Mouse (Mus musculus) hindbrain, embryonic 10.5 days (tissue): Measurements from ENCODE around the gene Faap20. TPM values are rescaled to one million over a fixed set of nuclear protein-coding genes. Genes with fewer than 3 reads are reported as not detected.

Source experiments
- DNase-seq: peaks from one replicate; pipeline ENCODE4 v3.0.0-alpha.2; 2017; ENCODE audit warnings: low spot score
- H3K27ac ChIP-seq: fragments of 300-500 bp; sonication (generic); 2 replicates; pipeline ENCODE4 v1.5.1; 2016; ENCODE audit warnings: mild to moderate bottlenecking, moderate library complexity
- H3K27me3 ChIP-seq: fragments of 300-500 bp; sonication (generic); 2 replicates; pipeline ENCODE4 v1.6.1; 2016; ENCODE audit warnings: mild to moderate bottlenecking; ENCODE audit not compliant: poor library complexity, insufficient read depth, severe bottlenecking
- H3K36me3 ChIP-seq: fragments of 300-500 bp; sonication (generic); 2 replicates; pipeline ENCODE4 v1.6.1; 2016; ENCODE audit warnings: mild to moderate bottlenecking, moderate library complexity
- H3K4me1 ChIP-seq: fragments of 300-500 bp; sonication (generic); replicated peaks from 2 replicates; pipeline ENCODE4 v1.6.1; 2016; ENCODE audit warnings: mild to moderate bottlenecking
- H3K4me3 ChIP-seq: fragments of 300-500 bp; sonication (generic); 2 replicates; pipeline ENCODE4 v1.5.1; 2016; ENCODE audit warnings: mild to moderate bottlenecking, moderate library complexity
- H3K9me3 ChIP-seq: fragments of 300-500 bp; sonication (generic); 2 replicates; pipeline ENCODE4 v1.6.1; 2016; ENCODE audit warnings: mild to moderate bottlenecking, moderate library complexity
- WGBS: fragments of 180-500 bp; shearing (Covaris S2); methylation state at CpG from one replicate; pipeline ENCODE4 v1.1.7; 2016; 5-methylcytosine and 5-hydroxymethylcytosine counted together
- polyA plus RNA-seq: library from polyadenylated mRNA; unstranded; fragments of >200 nt; fragmentation: Nextera tagmentation; extraction: Ambion mirVana; gene quantifications from 2 replicates; pipeline ENCODE4 v1.2.1, GENCODE M21; 2016

Faap20 gene
- polyA plus RNA-seq, 1 experiment from 2014 or later, result 118 TPM

DNA sequence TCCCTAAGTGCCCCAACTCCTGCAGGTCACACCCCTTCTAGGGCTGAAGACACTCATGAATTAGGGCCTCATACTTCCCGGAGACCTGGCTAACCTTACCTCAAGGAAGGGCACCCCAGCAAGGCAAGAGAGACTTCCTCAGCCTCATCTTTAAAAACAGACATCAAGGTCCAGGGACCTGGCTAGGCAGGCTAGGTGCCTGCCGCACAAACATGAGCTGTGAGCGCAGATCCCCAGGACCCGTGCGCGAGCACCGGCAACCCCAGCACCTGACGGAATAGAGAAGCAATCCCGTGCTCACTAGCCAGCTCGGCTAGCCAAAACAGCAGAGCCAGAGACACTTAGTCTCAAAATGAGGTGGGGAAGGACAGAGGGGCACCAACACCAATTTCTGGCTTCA is 34.8 kb upstream of the Faap20 start:
- peaks cover 3% of the 10 kb centered on the region; the same call in 1 of the 2 replicates for H3K9me3 ChIP-seq
- no peak for DNase-seq
- H3K27ac ChIP-seq, result no peak overlapping the region
- H3K4me1 ChIP-seq, result peaks cover 95% of the 10 kb centered on the region
- 0 out of 2 replicates have a peak overlapping the region, but pooled peaks have one; percentile 13 for H3K4me3 ChIP-seq
- H3K27me3 ChIP-seq, result no peaks in the 10 kb centered on the region
- H3K36me3 ChIP-seq, result peaks cover 42% of the 10 kb centered on the region
- WGBS, result 82% methylated on average over 10 of the region's 10 CpGs

DNA sequence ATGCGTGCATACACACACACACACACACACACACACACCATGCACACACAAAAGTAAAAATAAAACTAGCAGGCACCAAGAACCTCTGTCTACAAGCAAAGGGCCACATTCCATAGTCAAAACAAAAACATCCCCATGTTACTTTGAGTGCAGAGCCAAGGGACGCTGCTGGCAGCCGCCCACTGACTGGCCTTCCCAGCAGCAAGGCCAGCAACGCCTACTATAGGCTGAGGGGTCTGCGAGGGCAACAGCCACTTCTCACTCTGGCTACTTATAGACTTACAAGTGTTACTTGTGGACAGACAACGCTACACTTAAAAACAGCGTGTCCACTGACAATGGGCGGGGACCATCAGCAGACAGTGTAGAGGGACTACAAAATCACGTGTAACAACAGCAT is 34.4 kb upstream of the Faap20 start:
- H3K27ac ChIP-seq, result peak overlapping the region; percentile 59; the same call in 1 of the 2 replicates
- WGBS, result 56% methylated on average over 9 of the region's 9 CpGs

GRCm38 (mm10) chr4:155215773-155216630 is 33.6 kb upstream of the Faap20 start:
- Histone ChIP-seq H3K36me3 (peaks cover 30% of the 10 kb centered on the region), H3K4me1 (peaks cover 94% of the 10 kb centered on the region), H3K27me3 (no peaks in the 10 kb centered on the region), H3K27ac (peak overlapping the region; percentile 59), H3K4me3 (0 out of 2 replicates have a peak overlapping the region, but pooled peaks have one; percentile 12), H3K9me3 (peaks cover under 1% of the 10 kb centered on the region; the same call in 1 of the 2 replicates)
- WGBS, result 70% methylated on average over 12 of the region's 12 CpGs
- no peak for DNase-seq

More for the DNA sequence above, 34.4 kb upstream of the Faap20 start:
- Histone ChIP-seq H3K4me3 (no peak overlapping the region), H3K36me3 (peaks cover 38% of the 10 kb centered on the region), H3K9me3 (peaks cover 3% of the 10 kb centered on the region; the same call in 1 of the 2 replicates), H3K4me1 (peaks cover 95% of the 10 kb centered on the region), H3K27me3 (no peaks in the 10 kb centered on the region)
- no peak for DNase-seq

- peak overlapping the region; percentile 53 for H3K27ac ChIP-seq
- 61% methylated on average over 12 of the region's 12 CpGs for WGBS
- no peaks in the 10 kb centered on the region for H3K27me3 ChIP-seq
- H3K9me3 ChIP-seq, result no peaks in the 10 kb centered on the region
- peak overlapping the region; percentile 95; the same call in 1 of the 2 replicates for H3K4me3 ChIP-seq
- DNase-seq, result no peak
- peaks cover 15% of the 10 kb centered on the region for H3K36me3 ChIP-seq
- H3K4me1 ChIP-seq, result peaks cover 97% of the 10 kb centered on the region
These were observed 32.1 kb upstream of the Faap20 start for GRCm38 (mm10) chr4:155217241-155218103.

DNA sequence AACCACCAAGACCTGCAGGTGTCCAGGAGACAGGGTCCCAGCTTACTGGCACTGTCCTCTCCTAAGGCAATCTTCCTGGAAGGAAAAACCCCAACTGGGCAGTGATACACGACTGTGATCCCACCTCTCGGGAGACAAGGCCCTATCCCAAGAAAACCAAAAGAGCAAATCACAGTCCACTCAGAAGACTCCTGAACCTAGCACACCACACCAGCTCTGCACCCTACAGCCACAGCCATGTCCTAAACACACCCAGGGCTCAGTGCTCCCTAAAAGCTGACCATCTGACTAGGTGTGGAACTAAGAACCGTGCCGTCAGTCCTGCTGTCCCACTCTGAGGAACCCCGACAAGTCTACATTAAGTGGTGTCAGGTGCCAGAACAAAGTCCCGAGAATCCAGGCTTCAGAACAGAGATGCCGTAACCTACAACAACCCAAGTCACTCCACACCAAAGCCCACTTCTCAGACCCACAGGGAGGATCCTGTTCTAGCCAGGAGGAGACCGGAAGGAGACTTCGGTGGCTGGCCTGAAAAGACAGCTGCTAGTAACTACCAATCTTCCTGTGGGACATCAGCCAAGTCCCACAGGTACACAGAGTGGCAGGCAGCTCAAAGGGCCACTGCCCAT is 31.4 kb upstream of the Faap20 start:
- no peak overlapping the region for H3K27ac ChIP-seq
- H3K4me1 ChIP-seq, result peaks cover 92% of the 10 kb centered on the region

GRCm38 (mm10) chr4:155219271-155220212 is 30.1 kb upstream of the Faap20 start:
- H3K4me1 ChIP-seq, result peaks cover 88% of the 10 kb centered on the region

More for the DNA sequence above, 31.4 kb upstream of the Faap20 start:
- peak overlapping the region; percentile 95 for H3K4me3 ChIP-seq
- no peaks in the 10 kb centered on the region for H3K9me3 ChIP-seq
- 75% methylated on average over 9 of the region's 9 CpGs for WGBS
- H3K27me3 ChIP-seq, result no peaks in the 10 kb centered on the region
- H3K36me3 ChIP-seq, result peaks cover 9% of the 10 kb centered on the region
- no peak for DNase-seq

DNA sequence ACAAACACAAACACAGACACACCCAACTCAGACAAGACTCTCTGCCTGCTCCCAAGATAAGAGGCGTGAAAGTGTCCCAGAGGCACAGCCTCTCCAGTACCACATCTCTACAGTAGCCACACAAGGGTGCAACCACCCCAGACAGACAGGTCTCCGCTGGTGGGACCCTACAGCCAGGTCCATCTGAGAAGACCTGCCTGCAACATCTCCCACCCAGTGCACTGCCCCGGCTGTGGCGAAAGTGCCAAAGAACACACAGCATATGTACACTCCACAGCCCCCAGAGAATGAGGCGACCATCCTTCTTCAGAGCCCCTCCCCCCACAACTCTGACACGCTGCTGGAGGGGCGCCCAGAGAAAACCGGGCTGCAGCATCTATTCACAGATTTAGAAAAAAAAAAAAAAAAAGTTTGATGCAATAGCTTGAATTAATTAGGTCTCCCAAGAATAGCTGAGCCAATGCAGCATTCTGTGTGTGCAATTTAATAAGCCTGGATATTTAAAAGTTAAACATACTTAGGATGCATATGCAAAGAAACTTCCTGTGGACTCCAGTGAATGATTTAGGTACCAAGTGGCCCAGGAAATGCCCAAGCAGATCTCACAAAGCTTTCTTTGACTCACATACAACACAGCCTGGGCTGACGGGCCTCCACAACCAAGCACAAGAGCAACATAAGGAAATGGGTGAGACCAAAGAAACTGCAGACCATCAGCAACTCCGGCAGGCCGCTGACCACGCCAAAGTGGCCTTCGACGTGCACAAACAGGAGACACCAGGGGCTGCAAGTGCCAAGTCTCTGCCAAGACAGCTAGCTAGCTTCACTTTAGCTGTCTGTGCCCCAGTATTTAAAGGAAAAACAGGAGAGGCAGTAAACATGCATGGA is 29.1 kb upstream of the Faap20 start:
- Histone ChIP-seq H3K4me1 (peaks cover 79% of the 10 kb centered on the region), H3K27ac (peak overlapping the region; percentile 95), H3K36me3 (peaks cover 9% of the 10 kb centered on the region), H3K27me3 (peaks cover 1% of the 10 kb centered on the region; the same call in 1 of the 2 replicates), H3K9me3 (no peaks in the 10 kb centered on the region), H3K4me3 (peak overlapping the region; percentile 95)
- DNase-seq, result no peak
- 11% methylated on average over 14 of the region's 14 CpGs for WGBS

More at GRCm38 (mm10) chr4:155219271-155220212, 30.1 kb upstream of the Faap20 start:
- H3K36me3 ChIP-seq, result peaks cover 9% of the 10 kb centered on the region
- no peak for DNase-seq
- no peaks in the 10 kb centered on the region for H3K9me3 ChIP-seq
- 71% methylated on average over 12 of the region's 12 CpGs for WGBS
- H3K27me3 ChIP-seq, result no peaks in the 10 kb centered on the region
- H3K4me3 ChIP-seq, result peak overlapping the region; percentile 95
- H3K27ac ChIP-seq, result peak overlapping the region; percentile 95

GRCm38 (mm10) chr4:155221106-155221505 is 28.5 kb upstream of the Faap20 start:
- H3K27ac ChIP-seq, result peak overlapping the region; percentile 95
- DNase-seq, result no peak

DNA sequence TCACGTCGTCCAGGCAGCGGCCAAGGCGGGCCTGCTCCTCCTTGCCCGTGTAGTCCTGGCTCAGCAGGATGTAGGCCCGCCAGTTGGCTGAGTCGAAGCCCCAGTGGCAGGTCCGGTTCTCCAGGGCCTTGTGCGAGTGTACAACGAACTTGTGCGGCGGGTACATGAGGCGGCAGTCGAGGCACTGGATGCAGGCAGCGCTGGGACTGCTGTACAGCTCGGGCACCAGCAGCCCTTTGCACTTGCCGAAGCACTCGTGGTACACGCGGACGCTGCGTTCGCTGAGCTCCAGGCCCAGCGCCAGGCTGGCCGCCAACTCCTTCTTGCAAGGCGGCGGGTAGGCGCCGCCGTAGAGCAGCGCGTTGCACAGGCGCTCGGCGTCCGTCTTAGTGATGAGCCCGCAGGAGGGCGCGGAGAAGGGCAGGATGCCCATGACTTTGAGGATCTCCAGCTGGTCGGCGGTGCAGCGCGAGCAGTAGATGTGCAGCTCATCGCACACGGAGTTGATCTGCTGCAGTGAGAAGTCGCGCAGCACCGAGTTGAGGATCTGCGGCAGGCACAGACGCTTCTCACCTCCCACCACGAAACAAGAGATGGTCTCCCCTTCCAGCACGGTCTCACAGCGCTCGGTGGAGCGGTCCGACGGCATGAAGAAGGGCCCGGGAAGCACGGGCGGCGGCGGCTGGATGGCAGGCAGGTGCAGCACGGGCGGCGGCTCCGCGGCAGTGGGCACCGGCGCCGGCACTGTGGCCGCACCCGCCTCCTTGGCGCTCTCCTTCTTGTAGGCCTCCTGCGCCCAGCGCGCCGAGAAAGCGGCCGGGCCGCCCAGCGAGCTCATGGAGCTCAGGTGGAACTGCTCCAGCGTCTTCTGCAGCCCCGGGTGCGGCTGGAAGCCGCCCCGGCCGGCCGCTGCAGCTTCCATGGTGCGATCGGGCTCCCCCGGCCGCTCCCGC is 27.7 kb upstream of the Faap20 start:
- Histone ChIP-seq H3K36me3 (peaks cover 9% of the 10 kb centered on the region), H3K9me3 (no peaks in the 10 kb centered on the region), H3K27me3 (peaks cover 7% of the 10 kb centered on the region; the same call in 1 of the 2 replicates), H3K4me3 (peak overlapping the region; percentile 95), H3K4me1 (peaks cover 65% of the 10 kb centered on the region), H3K27ac (peak overlapping the region; percentile 95)
- peak; percentile 68 for DNase-seq
- WGBS, result under 1% methylated on average over 88 of the region's 93 CpGs

More at GRCm38 (mm10) chr4:155221106-155221505, 28.5 kb upstream of the Faap20 start:
- Histone ChIP-seq H3K4me3 (peak overlapping the region; percentile 95), H3K9me3 (no peaks in the 10 kb centered on the region), H3K36me3 (peaks cover 9% of the 10 kb centered on the region), H3K4me1 (peaks cover 72% of the 10 kb centered on the region), H3K27me3 (peaks cover 7% of the 10 kb centered on the region; the same call in 1 of the 2 replicates)
- 3% methylated on average over 7 of the region's 7 CpGs for WGBS

GRCm38 (mm10) chr4:155222552-155222840 is 27.1 kb upstream of the Faap20 start, which contains the start of gene Ski:
TSS of gene Ski (minus strand) at chr4:155222592.
- DNase-seq, result no peak
- H3K4me3 ChIP-seq, result peak within 1 kb of the TSS; percentile 95
- peak within 1 kb of the TSS; percentile 98 for H3K27ac ChIP-seq
- H3K27me3 ChIP-seq, result peaks cover 7% of the 10 kb centered on the region; the same call in 1 of the 2 replicates
- 5% methylated on average over 60 of the region's 63 CpGs for WGBS
- peaks cover 9% of the 10 kb centered on the region; the same call in 1 of the 2 replicates for H3K36me3 ChIP-seq
- no peaks in the 10 kb centered on the region for H3K9me3 ChIP-seq
- peaks cover 59% of the 10 kb centered on the region for H3K4me1 ChIP-seq
